Mouse (Mus musculus): ENCODE measurements around the gene Pafah1b3. TPM values are rescaled to one million over a fixed set of nuclear protein-coding genes. Genes with fewer than 3 reads are reported as not detected.
A peak's percentile ranks its signal among the peaks of the same experiment; 100 is the strongest.

Gene Pafah1b3
- polyA plus RNA-seq, 1 experiment: 46.2 TPM

DNA sequence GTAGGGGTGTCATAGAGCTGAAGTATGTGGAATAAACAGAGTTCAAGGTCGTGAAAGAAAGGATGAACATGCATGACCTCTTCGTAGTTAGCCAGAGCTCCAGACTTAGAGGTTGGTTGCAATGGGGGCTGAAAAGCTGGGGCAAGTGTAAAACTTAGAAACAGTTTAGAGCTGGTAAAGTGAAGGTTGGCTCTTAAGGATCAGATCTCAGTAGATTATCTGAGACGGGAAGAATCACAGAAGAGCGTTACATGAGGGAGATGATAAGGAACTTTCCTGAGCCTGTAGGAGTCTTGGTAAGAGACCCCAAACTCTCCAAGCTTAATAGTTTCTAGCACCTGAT is 19.8 kb downstream of the Pafah1b3 start:
- Histone ChIP-seq H3K4me1 (ENCODE audit: control insufficient read depth, insufficient read depth, low read length) (peaks cover 24% of the 10 kb centered on the region), H3K4me3 (ENCODE audit: insufficient read depth, low read length) (peak overlapping the region; percentile 41), H3K27ac (ENCODE audit: insufficient read depth, low read length) (peak overlapping the region; percentile 81)
- no peak for TF ChIP-seq POLR2A (IDR thresholded peaks at IDR 0.05; ENCODE audit: low read depth, low read length)
- no peak for TF ChIP-seq CTCF (IDR thresholded peaks at IDR 0.05; ENCODE audit: borderline replicate concordance, insufficient read depth, low read length)

DNA sequence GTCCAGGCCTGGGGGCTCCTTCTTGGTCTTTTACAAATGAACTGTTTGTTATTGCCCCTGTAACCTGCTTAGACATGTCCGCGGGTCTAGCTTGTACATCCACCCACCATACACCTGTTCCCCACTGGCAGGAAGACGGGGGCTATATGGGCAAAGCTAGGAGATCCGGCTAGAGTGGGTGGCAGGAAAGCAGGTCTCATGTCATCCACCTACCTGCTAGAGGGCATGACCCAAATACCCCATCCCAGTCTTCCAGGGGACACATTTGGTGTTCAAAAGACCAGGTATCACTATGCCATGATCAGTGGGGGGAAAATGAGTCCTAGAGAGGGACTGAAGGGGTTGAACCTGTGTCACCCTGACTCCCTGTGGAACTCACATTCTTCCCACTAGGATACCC is 20.4 kb downstream of the Pafah1b3 start:
- Histone ChIP-seq H3K4me3 (ENCODE audit: insufficient read depth, low read length) (no peak overlapping the region), H3K27ac (ENCODE audit: insufficient read depth, low read length) (peak overlapping the region; percentile 81), H3K4me1 (ENCODE audit: control insufficient read depth, insufficient read depth, low read length) (peaks cover 24% of the 10 kb centered on the region)
- no peak for TF ChIP-seq CTCF (IDR thresholded peaks at IDR 0.05; ENCODE audit: borderline replicate concordance, insufficient read depth, low read length)
- TF ChIP-seq POLR2A (IDR thresholded peaks at IDR 0.05; ENCODE audit: low read depth, low read length): 0 out of 2 replicates have a peak, but pooled peaks have one; percentile 6

GRCm38 (mm10) chr7:25275555-25276298 is 22.1 kb downstream of the Pafah1b3 start:
- TF ChIP-seq CTCF (IDR thresholded peaks at IDR 0.05; ENCODE audit: borderline replicate concordance, insufficient read depth, low read length) (no peak), POLR2A (IDR thresholded peaks at IDR 0.05; ENCODE audit: low read depth, low read length) (no peak)
- Histone ChIP-seq H3K27ac (ENCODE audit: insufficient read depth, low read length) (peak overlapping the region; percentile 28), H3K4me3 (ENCODE audit: insufficient read depth, low read length) (no peak overlapping the region), H3K4me1 (ENCODE audit: control insufficient read depth, insufficient read depth, low read length) (peaks cover 14% of the 10 kb centered on the region)

GRCm38 (mm10) chr7:25274996-25275395 is 22.8 kb downstream of the Pafah1b3 start:
- Histone ChIP-seq H3K4me3 (ENCODE audit: insufficient read depth, low read length) (no peak overlapping the region), H3K27ac (ENCODE audit: insufficient read depth, low read length) (no peak overlapping the region), H3K4me1 (ENCODE audit: control insufficient read depth, insufficient read depth, low read length) (peaks cover 14% of the 10 kb centered on the region)
- TF ChIP-seq CTCF (IDR thresholded peaks at IDR 0.05; ENCODE audit: borderline replicate concordance, insufficient read depth, low read length) (no peak), POLR2A (IDR thresholded peaks at IDR 0.05; ENCODE audit: low read depth, low read length) (no peak)

GRCm38 (mm10) chr7:25274571-25274970 is 23.2 kb downstream of the Pafah1b3 start:
- no peak overlapping the region for H3K4me3 ChIP-seq (ENCODE audit: insufficient read depth, low read length)
- no peak overlapping the region for H3K27ac ChIP-seq (ENCODE audit: insufficient read depth, low read length)
- no peak for TF ChIP-seq CTCF (IDR thresholded peaks at IDR 0.05; ENCODE audit: borderline replicate concordance, insufficient read depth, low read length)
- no peak for TF ChIP-seq POLR2A (IDR thresholded peaks at IDR 0.05; ENCODE audit: low read depth, low read length)
- peaks cover 17% of the 10 kb centered on the region for H3K4me1 ChIP-seq (ENCODE audit: control insufficient read depth, insufficient read depth, low read length)

DNA sequence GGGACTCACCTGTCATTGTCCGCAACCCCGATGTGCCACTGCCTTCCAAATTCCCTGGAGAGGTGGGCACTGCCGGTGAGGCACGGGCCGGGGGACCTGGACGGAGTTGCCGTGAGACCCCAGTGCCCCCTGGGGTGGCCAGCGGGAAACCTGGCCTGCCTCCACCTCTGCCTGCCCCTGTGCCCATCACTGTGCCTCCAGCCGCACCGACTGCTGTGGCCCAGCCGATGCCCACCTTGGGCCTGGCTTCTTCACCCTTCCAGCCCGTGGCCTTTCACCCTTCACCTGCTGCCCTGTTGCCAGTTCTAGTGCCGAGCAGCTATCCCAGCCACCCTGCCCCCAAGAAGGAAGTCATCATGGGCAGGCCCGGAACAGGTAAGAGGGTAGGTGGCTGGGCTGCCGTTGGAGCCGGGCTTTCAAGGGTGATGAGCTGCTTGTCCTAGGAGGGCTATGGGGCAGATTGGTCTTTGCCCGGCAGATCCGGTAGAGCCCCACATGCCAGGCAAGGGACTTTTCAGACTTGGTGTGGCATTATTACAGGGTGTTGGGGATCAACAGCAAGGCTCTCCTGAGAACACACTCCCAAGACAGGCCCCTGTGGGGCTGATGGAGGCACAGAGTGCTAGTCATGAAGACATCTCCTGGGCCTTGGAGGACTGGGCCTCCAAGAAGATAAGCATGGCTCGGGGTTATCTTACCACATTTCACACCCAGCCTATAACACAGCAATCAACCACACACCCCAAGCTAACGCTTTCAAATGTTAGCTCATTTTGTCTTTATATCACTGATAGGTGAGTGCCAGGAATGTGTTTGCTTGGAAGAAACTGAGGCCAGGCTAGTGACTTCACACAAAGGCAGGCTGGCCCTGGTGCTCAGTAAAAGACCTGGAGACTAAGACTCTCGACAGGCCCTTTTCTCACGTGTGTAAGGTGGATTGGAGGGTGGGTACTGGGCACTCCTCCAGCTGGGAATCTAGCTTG is 24.2 kb downstream of the Pafah1b3 start:
- TF ChIP-seq CTCF (IDR thresholded peaks at IDR 0.05; ENCODE audit: borderline replicate concordance, insufficient read depth, low read length) (no peak), POLR2A (IDR thresholded peaks at IDR 0.05; ENCODE audit: low read depth, low read length) (no peak)
- H3K27ac ChIP-seq (ENCODE audit: insufficient read depth, low read length): no peak overlapping the region
- peaks cover 17% of the 10 kb centered on the region for H3K4me1 ChIP-seq (ENCODE audit: control insufficient read depth, insufficient read depth, low read length)
- H3K4me3 ChIP-seq (ENCODE audit: insufficient read depth, low read length): no peak overlapping the region

- TF ChIP-seq POLR2A (IDR thresholded peaks at IDR 0.05; ENCODE audit: low read depth, low read length): no peak
- Histone ChIP-seq H3K27ac (ENCODE audit: insufficient read depth, low read length) (no peak overlapping the region), H3K4me1 (ENCODE audit: control insufficient read depth, insufficient read depth, low read length) (peaks cover 17% of the 10 kb centered on the region), H3K4me3 (ENCODE audit: insufficient read depth, low read length) (no peak overlapping the region)
Observed at GRCm38 (mm10) chr7:25272445-25273258, 25.1 kb downstream of the Pafah1b3 start.

- H3K27ac ChIP-seq (ENCODE audit: insufficient read depth, low read length): no peak overlapping the region
- H3K4me3 ChIP-seq (ENCODE audit: insufficient read depth, low read length): no peak overlapping the region
- TF ChIP-seq CTCF (IDR thresholded peaks at IDR 0.05; ENCODE audit: borderline replicate concordance, insufficient read depth, low read length) (no peak), POLR2A (IDR thresholded peaks at IDR 0.05; ENCODE audit: low read depth, low read length) (no peak)
- H3K4me1 ChIP-seq (ENCODE audit: control insufficient read depth, insufficient read depth, low read length): peaks cover 15% of the 10 kb centered on the region
Observed at GRCm38 (mm10) chr7:25271651-25272444, 25.9 kb downstream of the Pafah1b3 start.

Data from embryonic fibroblast, embryonic 13.5 days (primary cell).